Mouse (Mus musculus) lung, embryonic 14.5 days (tissue): Measurements from ENCODE around the gene Ccdc116. TPM values are rescaled to one million over a fixed set of nuclear protein-coding genes. Genes with fewer than 3 reads are reported as not detected.

Source experiments
- ATAC-seq: fragments of 200-750 bp; cut with Nextera tagmentation; 2 replicates; pipeline ENCODE4 v1.8.0; 2017; ENCODE audit warnings: mild to moderate bottlenecking, moderate TSS enrichment, moderate library complexity; ENCODE audit not compliant: insufficient read depth
- DNase-seq: peaks from one replicate; pipeline ENCODE4 v3.0.0-alpha.2; 2015
- H3K27ac ChIP-seq: fragments of 300-500 bp; sonication (generic); 2 replicates; pipeline ENCODE4 v1.5.1; 2014; ENCODE audit warnings: low read depth, mild to moderate bottlenecking, moderate library complexity
- H3K27me3 ChIP-seq: fragments of 300-500 bp; sonication (generic); 2 replicates; pipeline ENCODE4 v1.6.1; 2014; ENCODE audit warnings: low read length, control low read depth; ENCODE audit not compliant: insufficient read depth
- H3K36me3 ChIP-seq: fragments of 300-500 bp; sonication (generic); 2 replicates; pipeline ENCODE4 v1.6.1; 2014; ENCODE audit warnings: control low read depth; ENCODE audit not compliant: insufficient read depth
- H3K4me1 ChIP-seq: fragments of 300-500 bp; sonication (generic); 2 replicates; pipeline ENCODE4 v1.6.1; 2014; ENCODE audit warnings: antibody characterized with exemption, control low read depth; ENCODE audit not compliant: insufficient read depth
- H3K4me2 ChIP-seq: fragments of 300-500 bp; sonication (generic); 2 replicates; pipeline ENCODE4 v1.6.1; 2014; ENCODE audit warnings: mild to moderate bottlenecking
- H3K4me3 ChIP-seq: fragments of 300-500 bp; sonication (generic); 2 replicates; pipeline ENCODE4 v1.5.1; 2014; ENCODE audit warnings: low read depth, low read length
- H3K9ac ChIP-seq: fragments of 300-500 bp; sonication (generic); 2 replicates; pipeline ENCODE4 v1.6.1; 2014
- H3K9me3 ChIP-seq: fragments of 300-500 bp; sonication (generic); 2 replicates; pipeline ENCODE4 v1.6.1; 2016; ENCODE audit warnings: low read depth, low read length, control low read depth
- CTCF ChIP-seq: IDR thresholded peaks from 2 replicates; pipeline ENCODE4 v1.5.1; 2016; ENCODE audit warnings: antibody characterized with exemption, low read depth
- WGBS: fragments of 180-500 bp; shearing (Covaris S2); extraction: QIAGEN DNeasy Blood & Tissue Kit; methylation state at CpG from one replicate; pipeline ENCODE4 v1.1.7; 2014; 5-methylcytosine and 5-hydroxymethylcytosine counted together
- polyA plus RNA-seq: library from polyadenylated mRNA; unstranded; fragments of >200 nt; fragmentation: Nextera tagmentation; extraction: Ambion mirVana; gene quantifications from 2 replicates; pipeline ENCODE4 v1.2.1, GENCODE M21; 2014

Gene Ccdc116
- 0.64 and 0.78 TPM in 2 replicates for polyA plus RNA-seq

DNA sequence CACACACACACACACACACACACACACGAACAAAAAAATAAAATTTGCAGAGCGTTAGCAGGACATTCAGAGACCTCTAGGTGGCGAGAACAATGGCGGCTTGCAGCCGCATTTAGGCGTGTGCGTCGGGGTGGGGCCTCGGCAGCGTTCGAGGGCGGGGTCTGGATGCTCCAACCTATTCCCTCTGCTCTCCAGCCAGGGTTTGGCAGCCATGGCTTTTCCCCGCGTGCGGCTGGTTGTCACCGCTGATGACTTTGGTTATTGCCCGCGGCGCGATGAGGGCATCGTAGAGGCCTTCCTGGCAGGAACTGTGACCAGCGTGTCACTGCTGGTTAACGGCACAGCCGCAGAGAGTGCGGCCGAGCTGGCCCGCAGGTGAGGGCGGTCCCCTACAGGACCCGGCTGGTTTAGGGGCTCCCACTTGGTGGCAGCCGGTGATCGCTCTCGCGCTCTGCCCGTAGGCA, at the start of gene Ccdc116:
Gene Ccdc116, minus strand, starts transcription at position 458 of the 464 bp plus-strand sequence.
- Histone ChIP-seq H3K4me1 (peaks cover 14% of the 10 kb centered on the region), H3K27me3 (no peaks in the 10 kb centered on the region), H3K27ac (no peak within 1 kb of the TSS), H3K9ac (peak within 1 kb of the TSS; percentile 54), H3K4me3 (peak within 1 kb of the TSS; percentile 58), H3K4me2 (peak within 1 kb of the TSS; percentile 99), H3K36me3 (peaks cover 2% of the 10 kb centered on the region), H3K9me3 (no peaks in the 10 kb centered on the region)
- ATAC-seq (peak; percentile 88), DNase-seq (peak; percentile 94)
- peak; percentile 70 for TF ChIP-seq CTCF
- WGBS, result under 1% methylated on average over 34 of the region's 34 CpGs

DNA sequence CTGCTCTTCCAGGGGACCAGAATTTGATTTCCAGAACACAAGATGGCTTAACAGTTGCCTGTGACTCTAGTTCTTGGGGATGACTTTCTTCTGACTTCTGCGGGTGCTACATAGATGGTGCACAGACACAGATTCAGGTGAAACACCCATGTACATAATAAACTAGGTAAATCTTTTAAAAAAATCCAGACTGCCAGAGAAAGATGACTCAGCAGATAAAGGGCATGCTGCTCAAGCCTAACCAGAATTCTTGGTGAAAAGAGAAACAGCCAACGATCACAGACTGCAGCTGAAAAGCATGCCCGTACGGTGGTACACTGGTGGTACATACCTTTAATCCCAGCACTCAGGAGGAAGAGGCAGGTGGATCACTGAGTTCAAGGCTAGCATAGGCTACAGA, 46.8 kb upstream of the Ccdc116 start:
- Histone ChIP-seq H3K4me3 (no peak overlapping the region), H3K27me3 (no peaks in the 10 kb centered on the region), H3K9me3 (no peaks in the 10 kb centered on the region), H3K4me1 (no peaks in the 10 kb centered on the region), H3K27ac (no peak overlapping the region), H3K36me3 (peaks cover 19% of the 10 kb centered on the region), H3K9ac (no peak overlapping the region), H3K4me2 (no peak overlapping the region)
- 96% methylated on average over 4 of the region's 4 CpGs for WGBS
- TF ChIP-seq CTCF, result no peak
- no peak for DNase-seq
- no peak for ATAC-seq

DNA sequence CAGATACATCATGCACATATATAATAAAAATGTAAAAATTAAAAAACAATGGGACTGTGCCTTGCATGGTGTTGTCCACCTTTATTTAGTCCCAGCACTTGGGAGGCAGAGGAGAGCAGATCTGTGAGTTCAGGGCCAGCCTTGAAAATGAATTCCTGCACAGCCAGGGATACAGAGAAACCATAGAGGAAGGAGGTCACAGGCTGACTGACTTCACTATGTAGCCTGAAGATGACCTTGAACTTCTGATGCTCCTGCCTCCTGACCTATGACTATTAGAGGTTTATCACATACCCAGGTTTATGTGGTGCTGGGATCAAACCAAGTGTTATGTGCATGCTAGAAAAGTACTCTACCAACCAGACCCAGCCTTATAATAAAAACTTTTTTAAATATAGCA, 38.4 kb upstream of the Ccdc116 start:
- ATAC-seq, result no peak
- no peaks in the 10 kb centered on the region for H3K9me3 ChIP-seq
- H3K27ac ChIP-seq, result no peak overlapping the region
- H3K4me1 ChIP-seq, result no peaks in the 10 kb centered on the region
- no peak for DNase-seq
- H3K4me3 ChIP-seq, result no peak overlapping the region
- H3K36me3 ChIP-seq, result peaks cover 14% of the 10 kb centered on the region; the same call in 1 of the 2 replicates
- H3K4me2 ChIP-seq, result no peak overlapping the region
- no peaks in the 10 kb centered on the region for H3K27me3 ChIP-seq
- TF ChIP-seq CTCF, result no peak
- no peak overlapping the region for H3K9ac ChIP-seq

DNA sequence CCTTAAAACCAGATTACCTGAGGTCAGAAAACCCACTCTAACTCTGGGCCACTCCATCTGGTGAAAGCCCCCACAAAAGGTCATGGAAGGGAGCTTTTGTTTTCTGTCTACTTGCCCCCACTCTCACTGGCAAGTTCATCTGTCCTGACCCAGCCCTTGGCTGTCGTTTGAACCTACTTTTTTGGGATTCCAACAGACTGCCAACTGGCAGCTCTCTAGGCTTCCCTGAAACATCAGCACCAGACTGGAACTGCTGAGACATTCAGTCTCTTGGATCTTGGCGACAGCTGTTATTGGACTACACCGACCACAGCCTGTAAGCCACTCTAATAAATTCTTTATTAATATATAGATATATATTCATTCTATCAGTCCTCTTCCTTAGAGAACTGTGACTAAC, 36.0 kb upstream of the Ccdc116 start:
- no peak overlapping the region for H3K4me3 ChIP-seq
- H3K9me3 ChIP-seq, result no peaks in the 10 kb centered on the region
- TF ChIP-seq CTCF, result no peak
- DNase-seq (no peak), ATAC-seq (no peak)
- 75% methylated on average over 3 of the region's 3 CpGs for WGBS
- H3K9ac ChIP-seq, result no peak overlapping the region
- no peak overlapping the region for H3K4me2 ChIP-seq
- H3K36me3 ChIP-seq, result peaks cover 21% of the 10 kb centered on the region
- no peaks in the 10 kb centered on the region for H3K4me1 ChIP-seq
- H3K27ac ChIP-seq, result no peak overlapping the region
- no peaks in the 10 kb centered on the region for H3K27me3 ChIP-seq

DNA sequence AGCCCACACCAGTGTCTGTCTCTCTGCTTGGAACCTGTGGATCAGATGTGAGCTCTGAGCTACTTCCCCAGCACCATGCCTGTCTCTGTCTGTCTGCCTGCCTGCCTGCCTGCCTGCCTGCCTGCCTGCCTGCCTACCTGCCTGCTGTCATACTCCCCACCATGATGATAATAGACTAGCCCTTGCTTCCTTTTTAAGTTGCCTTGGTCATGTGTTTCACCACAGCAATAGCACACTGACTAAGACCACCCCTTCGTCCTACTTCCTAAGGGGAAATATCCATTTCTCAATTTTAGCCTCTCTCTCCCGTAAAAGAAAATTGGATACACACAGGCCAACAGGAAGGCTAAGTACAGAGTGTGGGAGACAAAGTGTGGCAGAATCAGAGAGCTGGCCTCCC, 35.1 kb upstream of the Ccdc116 start:
- TF ChIP-seq CTCF, result no peak
- Histone ChIP-seq H3K4me3 (no peak overlapping the region), H3K9me3 (no peaks in the 10 kb centered on the region), H3K36me3 (peaks cover 19% of the 10 kb centered on the region), H3K4me2 (no peak overlapping the region), H3K9ac (no peak overlapping the region), H3K4me1 (no peaks in the 10 kb centered on the region), H3K27ac (no peak overlapping the region), H3K27me3 (no peaks in the 10 kb centered on the region)
- WGBS, result 75% methylated on average over 2 of the region's 2 CpGs
- ATAC-seq (no peak), DNase-seq (no peak)

DNA sequence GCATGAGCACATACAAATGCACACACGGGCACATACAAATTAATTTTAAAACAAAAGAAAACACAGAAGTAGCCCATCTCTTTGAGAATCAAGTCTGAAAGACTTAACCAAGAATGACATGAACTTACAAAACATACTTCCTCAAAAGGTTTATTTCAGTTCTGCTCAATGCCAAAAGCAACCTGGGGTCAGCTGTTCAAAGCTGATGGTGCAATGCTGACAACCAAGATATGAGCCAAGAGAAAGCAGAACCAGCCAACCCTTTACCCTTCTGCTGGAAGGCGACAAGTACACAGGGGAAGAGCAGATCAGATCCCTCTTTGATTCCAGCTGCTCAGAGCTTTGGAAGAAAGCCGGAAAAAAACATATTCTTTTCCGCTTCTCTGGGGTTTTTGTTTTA, 34.4 kb upstream of the Ccdc116 start:
- Histone ChIP-seq H3K27me3 (no peaks in the 10 kb centered on the region), H3K4me3 (no peak overlapping the region), H3K4me1 (no peaks in the 10 kb centered on the region), H3K27ac (no peak overlapping the region), H3K9ac (no peak overlapping the region), H3K9me3 (no peaks in the 10 kb centered on the region), H3K4me2 (no peak overlapping the region), H3K36me3 (peaks cover 15% of the 10 kb centered on the region)
- 80% methylated on average over 4 of the region's 4 CpGs for WGBS
- ATAC-seq, result no peak
- peak; percentile 14 for DNase-seq
- TF ChIP-seq CTCF, result no peak

DNA sequence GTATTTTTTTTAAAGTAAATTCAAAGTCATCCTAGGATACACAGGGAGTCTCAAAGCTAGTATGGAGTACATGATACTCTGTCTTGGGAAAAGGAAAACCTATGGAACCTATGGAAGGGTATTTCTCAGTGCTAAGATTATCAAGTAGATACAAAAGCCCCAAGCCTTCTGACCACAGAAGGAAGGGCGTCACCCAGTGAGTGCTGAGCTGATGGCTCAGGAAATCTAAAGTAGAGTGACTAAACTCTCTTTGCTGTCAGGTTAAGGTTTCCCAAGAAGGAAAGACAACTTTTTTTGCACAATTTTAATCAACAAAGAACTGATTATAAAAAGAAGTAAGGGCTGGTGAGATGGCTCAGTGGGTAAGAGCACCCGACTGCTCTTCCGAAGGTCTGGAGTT, 32.7 kb upstream of the Ccdc116 start:
- Histone ChIP-seq H3K4me2 (no peak overlapping the region), H3K9me3 (no peaks in the 10 kb centered on the region), H3K4me1 (no peaks in the 10 kb centered on the region), H3K27ac (no peak overlapping the region), H3K27me3 (no peaks in the 10 kb centered on the region), H3K4me3 (no peak overlapping the region), H3K9ac (no peak overlapping the region), H3K36me3 (peaks cover 18% of the 10 kb centered on the region)
- no peak for TF ChIP-seq CTCF
- 90% methylated on average over 3 of the region's 3 CpGs for WGBS
- ATAC-seq (no peak), DNase-seq (no peak)
